Mouse (Mus musculus) right cerebral cortex, adult 2 months (tissue): Measurements from ENCODE around the gene Olfr453.
A peak's percentile ranks its signal among the peaks of the same experiment; 100 is the strongest.

Experiments used
- DNase-seq, 2 experiments: peaks; one replicate each; pipeline ENCODE4 v3.0.0; 2021 to 2022; ENCODE audit warnings: low spot score in 2 of 2

Olfr453 gene

DNA sequence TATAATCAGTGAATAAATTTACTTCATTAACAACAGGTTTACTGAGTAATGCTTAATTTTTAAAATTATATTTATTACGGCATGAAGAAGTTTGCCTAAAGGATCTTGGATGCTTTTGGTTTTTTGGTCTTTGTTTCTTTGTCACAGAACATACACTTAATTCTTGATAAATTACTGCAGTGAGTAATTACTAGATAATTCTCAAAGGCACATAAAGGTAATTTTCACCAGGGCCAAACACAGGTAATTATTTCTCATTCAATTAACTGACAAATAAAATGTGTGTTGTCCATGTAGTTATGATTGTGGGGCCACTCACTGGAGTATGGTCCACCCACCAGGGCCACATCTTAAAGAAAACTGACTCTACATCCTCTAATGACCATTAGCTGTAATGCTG is at the start of gene Olfr453:
Gene Olfr453, plus strand, starts transcription at position 301 of the 400 bp plus-strand sequence.
- no peak for DNase-seq

DNA sequence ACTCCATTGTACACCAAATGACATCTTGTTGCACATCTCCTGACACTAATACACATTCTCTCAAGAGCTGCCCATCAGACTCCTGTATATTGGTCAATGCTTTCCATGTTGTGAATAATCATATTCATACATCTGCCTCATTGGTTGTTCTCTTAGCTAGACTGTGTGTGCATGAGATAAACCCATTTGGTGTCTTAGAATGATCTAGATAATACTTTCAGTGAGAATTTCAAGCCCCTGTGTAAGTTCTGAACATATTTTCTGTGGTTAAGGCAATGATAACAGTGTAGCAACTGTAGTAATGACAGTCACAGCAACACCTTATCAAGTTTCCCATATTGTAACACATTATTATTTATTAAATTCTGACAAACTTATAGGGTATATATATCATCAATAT is 49.4 kb upstream of the Olfr453 start:
- DNase-seq: no peak

DNA sequence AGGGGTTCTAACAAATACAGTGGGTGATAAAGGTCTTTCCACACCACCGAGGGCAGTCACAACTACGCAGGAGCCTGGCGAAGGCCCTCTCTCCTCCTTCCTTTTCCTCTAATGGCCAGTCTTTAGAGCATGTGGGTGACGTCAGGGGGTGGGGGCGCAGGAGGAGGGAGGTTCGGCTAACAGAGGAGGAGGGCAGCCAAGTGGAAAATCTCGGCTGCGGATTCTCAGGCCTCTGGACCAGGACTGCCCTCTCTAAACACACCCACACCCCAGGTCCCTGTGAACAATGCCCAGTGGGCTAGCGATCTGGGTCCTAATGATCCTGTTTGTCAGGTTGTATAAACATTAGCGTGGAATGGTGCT is 47.0 kb upstream of the Olfr453 start:
- DNase-seq: peak; percentile 71 to 80

DNA sequence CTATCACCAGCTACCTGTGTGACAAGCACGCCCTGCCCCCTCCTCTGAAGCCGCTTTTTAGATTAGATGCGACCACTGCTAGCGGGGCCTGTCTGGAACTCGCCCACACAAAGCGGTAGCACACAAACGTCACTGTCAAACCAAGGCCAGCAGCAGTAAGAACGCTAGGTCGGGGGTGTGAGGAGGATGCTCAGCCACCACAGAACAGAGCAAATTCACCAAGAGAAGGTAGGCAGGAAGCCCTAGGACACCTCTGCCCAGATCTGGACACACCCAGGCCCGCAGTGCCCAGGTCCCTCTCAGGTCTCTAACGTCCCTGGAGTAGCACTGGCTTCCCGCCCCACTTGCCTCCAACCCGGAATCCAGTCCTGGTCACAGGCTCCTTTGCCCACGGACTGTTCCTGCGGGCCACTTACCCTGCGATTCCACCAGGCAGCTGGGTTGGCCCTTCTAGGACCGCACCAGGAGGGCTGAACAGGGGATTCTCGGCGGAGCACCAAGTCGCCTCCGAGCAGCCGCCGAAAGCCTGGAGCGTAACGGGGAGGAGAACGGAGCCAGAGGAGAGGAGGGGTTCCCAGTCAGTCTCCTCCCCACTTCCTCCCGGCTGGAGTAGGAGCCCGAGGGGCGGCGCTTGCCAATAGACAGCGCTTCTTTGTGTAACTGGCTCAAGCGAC is 46.5 kb upstream of the Olfr453 start:
- peak; percentile 81 to 85 for DNase-seq

DNA sequence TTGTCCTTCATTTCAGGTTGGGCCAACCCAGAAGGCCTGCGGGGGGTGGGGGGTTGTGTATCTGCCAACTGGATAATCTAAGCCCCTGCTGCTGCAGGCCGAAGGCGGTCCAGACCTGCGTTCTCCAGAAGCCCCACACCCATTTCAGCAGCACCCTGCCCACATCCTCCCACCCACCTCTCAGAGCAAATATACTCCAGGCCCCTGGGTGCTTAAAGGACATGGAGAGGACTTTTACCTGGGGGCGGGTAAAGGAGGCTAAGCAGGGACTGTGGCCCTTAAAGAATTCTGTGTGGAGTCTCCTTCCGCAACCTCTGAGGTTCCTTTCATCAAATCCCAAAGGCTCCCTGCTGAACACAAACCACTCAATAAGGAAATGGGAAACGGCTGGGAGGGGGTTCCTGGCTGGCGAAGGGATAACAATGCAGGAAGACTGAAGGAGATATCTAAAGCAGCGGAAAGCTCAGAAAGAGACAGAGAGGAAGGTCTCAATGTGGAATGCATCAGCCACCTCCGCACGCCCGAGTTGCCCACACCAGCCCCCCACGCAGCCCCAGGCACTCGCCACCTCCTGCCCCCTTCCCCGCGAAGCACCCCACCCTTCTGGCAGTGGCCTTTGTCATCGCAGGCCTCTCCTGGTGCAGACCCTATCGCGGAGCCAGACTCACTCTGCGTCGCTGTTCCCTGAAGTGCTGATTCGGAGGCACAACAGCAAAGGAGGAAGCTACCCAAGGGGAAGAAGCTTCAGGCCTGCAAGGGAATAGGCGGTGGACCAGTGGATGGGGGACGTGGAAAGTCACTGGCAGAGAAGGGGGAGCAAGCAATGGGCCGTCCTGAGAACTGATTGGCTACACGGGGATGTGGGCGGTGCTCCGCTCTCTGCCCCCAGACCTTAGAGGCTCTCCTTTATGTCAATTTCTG is 29.6 kb upstream of the Olfr453 start, which contains the start of gene Tcaf1:
Gene Tcaf1, minus strand, starts transcription at position 798 of the 921 bp plus-strand sequence.
- peak; percentile 86 to 93 for DNase-seq

DNA sequence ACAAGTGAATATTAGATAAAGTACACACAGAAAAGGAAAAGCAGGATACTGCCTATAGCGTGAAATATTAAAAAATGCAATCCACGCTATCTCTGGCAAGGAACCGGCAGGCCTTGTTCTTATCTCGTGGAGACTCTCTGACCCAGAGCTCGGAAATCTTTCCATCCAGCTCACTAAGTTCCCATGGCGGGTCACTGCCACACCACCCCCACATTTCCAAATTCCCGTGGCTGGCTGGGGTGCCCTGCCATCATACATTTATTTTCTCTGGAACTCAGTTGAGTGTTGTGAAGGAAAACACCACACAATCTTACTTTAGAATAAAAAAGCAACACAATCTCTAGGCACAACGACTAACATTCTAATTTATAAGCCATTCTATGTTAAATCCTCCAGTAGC is 24.5 kb upstream of the Olfr453 start:
- DNase-seq: no peak

DNA sequence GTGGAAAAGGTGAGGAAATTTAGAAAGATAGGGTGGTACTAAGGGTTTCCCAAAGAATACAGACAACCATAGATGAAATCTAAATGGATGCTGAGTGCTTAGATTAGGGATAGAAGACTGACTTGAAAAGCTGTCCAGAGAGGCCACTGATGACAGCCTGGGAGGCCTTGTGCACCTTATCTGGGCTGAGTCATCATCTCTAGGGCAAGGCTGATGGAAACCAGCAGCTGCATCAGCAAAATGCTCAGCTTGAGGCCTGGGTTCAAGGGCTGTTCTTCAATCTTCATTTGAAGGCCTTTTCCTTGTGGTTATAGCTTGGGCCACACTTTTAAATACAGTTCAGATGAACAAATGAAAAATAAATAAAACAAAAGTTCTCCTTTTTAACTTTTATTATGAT is 21.2 kb upstream of the Olfr453 start:
- no peak for DNase-seq

DNA sequence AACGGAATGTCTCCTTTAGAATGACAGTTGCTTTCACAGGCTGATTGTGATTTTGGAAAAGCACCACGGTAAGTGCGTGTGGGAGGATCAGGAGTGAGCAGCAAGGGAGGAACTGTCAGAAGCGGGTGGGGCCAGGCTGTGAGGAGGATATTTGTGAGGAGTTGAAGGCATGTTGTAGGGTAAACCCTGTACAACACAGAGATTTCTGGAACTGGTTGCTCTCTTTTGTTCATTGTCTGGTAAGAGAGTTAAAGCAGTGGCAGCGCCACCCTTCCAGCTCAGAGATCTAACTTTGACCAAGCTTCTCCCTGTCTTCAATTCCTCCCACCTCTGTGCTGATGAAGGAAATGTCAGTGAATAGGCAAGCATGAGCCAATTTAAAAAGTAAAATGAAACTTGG is 3.1 kb downstream of the Olfr453 start:
- peak in 1 of 2 experiments; percentile 20 for DNase-seq

DNA sequence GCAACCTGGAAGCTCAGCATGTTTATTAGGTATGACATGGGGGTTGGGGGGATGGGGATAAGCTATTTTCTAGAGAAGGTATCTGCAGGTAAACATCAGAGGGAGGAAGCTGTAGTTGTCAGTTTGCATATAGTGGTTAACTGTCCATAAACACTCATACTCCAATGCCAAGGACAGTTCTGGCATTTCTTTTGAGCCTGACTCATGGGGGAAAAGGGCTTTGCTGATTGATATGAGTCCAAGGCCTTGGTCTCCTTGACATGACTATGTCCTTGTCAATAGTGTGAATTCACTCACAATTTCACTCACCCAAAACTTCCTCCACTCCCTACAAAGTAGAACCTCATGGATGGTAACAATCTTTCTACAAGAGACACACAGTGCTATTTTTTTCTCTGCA is 8.7 kb downstream of the Olfr453 start:
- no peak for DNase-seq

DNA sequence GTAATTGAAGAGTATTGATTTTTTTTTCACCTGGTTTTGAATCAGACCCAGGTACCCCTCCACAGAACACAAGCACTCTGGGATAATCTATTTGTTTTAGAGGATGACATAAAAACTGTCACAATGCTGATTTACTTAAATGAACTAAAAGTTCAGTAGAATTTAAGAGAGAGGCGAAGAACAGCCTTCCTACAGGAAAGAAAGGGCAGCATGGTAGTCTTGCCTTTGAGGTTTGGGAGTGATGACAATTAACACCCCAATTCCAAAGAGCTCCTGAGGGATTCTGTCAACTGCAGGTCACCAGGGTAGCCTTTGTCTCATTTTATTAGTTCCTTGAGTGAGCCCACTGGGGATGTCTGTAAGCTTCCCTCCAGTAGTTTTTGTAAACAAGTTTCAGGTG is 16.9 kb downstream of the Olfr453 start, which contains the start of gene Olfr38:
Gene Olfr38, plus strand, starts transcription at position 301 of the 400 bp plus-strand sequence.
- DNase-seq: no peak

DNA sequence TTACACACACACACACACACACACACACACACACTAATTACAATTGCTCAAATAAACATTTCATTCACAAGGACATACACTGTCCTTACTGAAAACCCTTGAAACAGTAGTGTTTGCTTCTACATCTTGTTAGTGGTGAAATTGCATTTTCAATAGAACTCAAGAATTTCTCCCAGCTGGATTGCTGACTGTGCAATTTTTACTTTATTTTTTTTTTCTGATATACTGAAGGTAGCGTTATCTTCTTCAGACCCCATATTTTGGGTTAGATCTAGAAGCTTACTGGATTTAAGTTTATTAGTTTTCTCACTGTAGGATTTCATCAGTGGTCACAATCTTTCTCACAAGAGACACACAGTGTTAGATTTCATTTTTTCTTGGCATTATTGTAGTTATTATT is 37.9 kb downstream of the Olfr453 start:
- DNase-seq: no peak

DNA sequence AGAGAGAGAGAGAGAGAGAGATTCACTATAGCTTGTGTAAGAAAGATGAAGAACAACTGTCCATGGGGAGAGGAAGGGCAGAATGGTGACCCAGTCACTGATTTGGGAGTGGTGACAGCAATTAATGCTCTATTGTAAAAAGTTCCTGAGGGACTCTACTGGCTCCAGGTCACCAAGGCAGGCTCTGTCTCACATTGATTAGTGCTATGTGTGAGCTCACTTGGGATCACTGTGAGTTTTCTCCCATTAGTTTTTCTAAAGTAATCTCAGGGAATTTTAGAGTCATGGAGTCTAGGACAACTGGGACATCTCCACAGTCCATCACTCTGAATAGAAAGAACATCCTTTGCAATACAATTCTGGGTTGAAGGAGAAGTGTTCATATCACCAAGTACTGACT is 45.6 kb downstream of the Olfr453 start, which contains the start of gene Olfr452:
Gene Olfr452, plus strand, starts transcription at position 301 of the 400 bp plus-strand sequence.
- no peak for DNase-seq

DNA sequence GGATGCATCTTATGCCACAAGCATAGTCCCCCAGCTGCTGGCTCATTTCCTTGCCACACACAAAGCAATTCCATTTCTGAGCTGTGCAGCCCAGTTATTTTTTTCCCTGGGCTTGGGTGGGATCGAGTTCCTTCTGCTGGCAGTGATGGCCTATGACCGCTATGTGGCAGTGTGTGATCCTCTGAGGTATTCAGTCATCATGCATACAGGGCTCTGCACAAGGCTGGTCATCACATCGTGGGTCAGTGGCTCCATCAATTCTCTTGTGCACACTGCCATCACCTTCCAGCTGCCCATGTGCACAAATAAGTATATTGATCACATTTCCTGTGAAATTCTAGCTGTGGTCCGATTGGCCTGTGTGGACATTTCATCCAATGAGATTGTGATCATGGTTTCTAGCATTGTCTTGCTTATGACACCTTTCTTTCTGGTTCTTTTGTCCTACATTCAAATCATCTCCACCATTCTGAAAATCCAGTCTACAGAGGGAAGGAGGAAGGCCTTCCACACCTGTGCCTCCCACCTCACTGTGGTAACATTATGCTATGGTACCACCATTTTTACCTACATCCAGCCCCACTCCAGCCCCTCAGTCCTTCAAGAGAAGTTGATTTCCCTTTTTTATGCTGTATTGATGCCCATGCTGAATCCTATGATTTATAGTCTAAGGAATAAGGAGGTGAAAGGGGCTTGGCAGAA is 51.2 kb downstream of the Olfr453 start:
- no peak for DNase-seq

DNA sequence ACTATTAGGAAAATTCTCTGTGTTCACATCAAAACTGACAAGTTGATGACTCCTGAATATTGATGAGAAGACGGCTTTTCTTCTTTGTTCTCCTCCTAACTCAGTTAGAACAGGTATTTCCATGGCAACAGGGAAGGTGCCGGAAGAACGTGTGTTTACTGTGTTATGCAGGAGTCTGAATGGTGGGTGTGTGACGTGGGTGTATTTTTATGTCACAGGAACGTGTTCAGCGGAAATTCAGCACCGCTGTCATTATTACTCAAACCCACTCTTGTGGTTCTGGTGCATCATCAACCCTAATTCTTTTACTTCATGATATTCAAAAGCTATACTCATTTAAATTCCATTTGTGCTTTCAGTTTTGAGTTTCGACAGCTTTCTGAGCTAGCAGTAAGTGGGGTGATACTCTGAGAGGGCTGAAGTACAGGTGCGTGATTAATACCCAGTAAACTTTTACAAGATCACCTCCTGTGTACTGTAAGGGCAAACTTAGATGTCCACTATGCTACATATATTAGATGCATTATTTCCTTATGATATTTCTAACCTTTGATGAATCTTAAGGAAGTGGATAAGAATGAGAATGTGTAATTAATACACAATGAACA is 51.9 kb downstream of the Olfr453 start:
- DNase-seq: peak; percentile 10 to 32

DNA sequence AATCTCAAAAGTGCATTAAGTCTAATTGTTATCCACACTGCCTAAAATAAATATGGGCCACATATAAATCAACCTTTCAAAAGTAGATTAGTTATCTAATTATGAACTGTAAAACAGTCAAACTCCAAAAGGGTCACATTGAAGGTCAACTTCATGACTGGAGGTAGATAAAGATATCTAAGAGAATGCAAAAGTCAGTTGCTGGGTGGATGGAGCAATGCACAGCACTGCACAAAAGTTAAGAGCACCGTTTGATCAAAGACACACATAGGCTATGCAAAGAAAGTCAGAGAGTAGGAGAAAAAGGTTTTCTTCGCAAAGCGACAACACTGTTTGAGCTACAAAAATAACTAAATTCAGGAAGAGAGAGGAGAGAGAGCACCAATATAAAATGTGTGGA is 55.8 kb downstream of the Olfr453 start:
- no peak for DNase-seq
